In the genomic region with DNA sequence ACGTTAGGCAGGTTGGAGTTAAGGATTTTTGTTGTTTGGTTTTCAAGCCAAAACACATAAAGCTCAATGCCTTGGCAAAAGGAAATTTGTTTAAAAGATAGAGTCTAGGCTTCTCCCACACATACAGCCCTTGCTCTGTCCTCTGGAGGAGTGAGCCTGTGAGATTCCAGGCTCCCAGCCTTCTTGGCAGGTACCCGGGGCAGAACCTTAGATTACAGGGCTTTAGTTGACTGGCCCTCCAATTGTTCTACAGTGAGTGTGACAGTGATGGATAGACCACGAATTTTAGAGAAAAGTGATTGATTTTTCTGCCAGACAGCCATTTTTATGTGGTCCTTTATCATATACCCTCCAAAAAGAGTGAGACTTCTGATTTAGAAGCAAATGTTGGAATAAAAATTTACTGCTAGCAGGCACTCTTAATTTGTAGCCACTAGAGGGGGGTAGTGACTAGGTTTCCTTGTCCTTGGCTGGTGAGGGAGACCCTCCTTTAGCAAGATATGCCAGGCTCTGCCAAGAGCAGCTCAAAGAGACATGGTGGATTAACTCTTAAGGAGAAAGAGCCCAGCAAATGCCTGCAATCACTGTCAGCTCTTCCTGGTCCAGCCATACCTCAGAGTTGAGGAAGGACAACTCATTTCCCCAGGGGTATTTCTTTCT, we compare ENCODE assay signal across 8 mouse cellular contexts.
DNase-seq lines count a peak whose midpoint lies in the region; ATAC-seq and TF ChIP-seq lines count a peak whose summit lies in the region.
"Had no signal": no experiment of that assay in that cellular context is flagged by ENCODE, and none has a peak within 500 bp of the region (broad histone marks: within the 10 kb centered on the region; RNA-seq: fewer than 3 reads in every experiment).

No protein-coding gene starts in this region.

- no peak overlapping the region for H3K27ac ChIP-seq in liver, postnatal 0 days (ENCODE audit: low read depth)
- no peak overlapping the region for H3K27ac ChIP-seq in liver, embryonic 12.5 days
- H3K27ac ChIP-seq in hindbrain, embryonic 13.5 days: no peak overlapping the region
- H3K27ac ChIP-seq: macrophage had no signal

- no peak overlapping the region for H3K4me2 ChIP-seq in liver, postnatal 0 days (ENCODE audit: low read depth, low read length)
- H3K4me2 ChIP-seq in liver, embryonic 12.5 days: no peak overlapping the region
- H3K4me2 ChIP-seq in hindbrain, embryonic 13.5 days: no peak overlapping the region

- no peaks in the 10 kb centered on the region for H3K27me3 ChIP-seq in liver, postnatal 0 days (ENCODE audit: insufficient read depth, low read length)
- no peaks in the 10 kb centered on the region for H3K27me3 ChIP-seq in liver, embryonic 12.5 days (replicated peaks)
- no peaks in the 10 kb centered on the region for H3K27me3 ChIP-seq in hindbrain, embryonic 13.5 days

- intact Hi-C loops in left cerebral cortex, postnatal 25 days (cut with DNase I): loop anchor here (2.0 to 10.0 kb wide), 4 partner anchors 118 to 1042 kb away; partner anchors contain the start of gene Dpy19l1
- intact Hi-C loops in heart, postnatal 36 days (cut with DNase I): loop anchor here (2.0 kb wide), 1 partner anchor 1054 kb away; no protein-coding TSS in a partner anchor

- H3K4me1 ChIP-seq in liver, postnatal 0 days (ENCODE audit: insufficient read depth): no peaks in the 10 kb centered on the region
- no peaks in the 10 kb centered on the region for H3K4me1 ChIP-seq in liver, embryonic 12.5 days
- peaks cover 10% of the 10 kb centered on the region; the same call in 1 of the 2 replicates for H3K4me1 ChIP-seq in hindbrain, embryonic 13.5 days (replicated peaks)

- ATAC-seq in liver, postnatal 0 days: no peak
- ATAC-seq in liver, embryonic 12.5 days: no peak
- peak; percentile 60; the same call in 1 of the 2 replicates for ATAC-seq in common myeloid progenitor, adult 5-6 weeks (replicated peaks; ENCODE audit: low read depth, poor library complexity, severe bottlenecking)
- peak; percentile 86 for ATAC-seq in hindbrain, embryonic 13.5 days (ENCODE audit: low FRiP score)

- DNase-seq in liver, postnatal 0 days: no peak
- DNase-seq in left cerebral cortex, postnatal 25 days (ENCODE audit: low spot score in 2 of 2): peak; percentile 54 to 83
- DNase-seq in right cerebral cortex, postnatal 10 days (ENCODE audit: low spot score in 2 of 2): peak; percentile 77 to 82
- DNase-seq in heart, postnatal 36 days: no peak

- no peak overlapping the region for H3K4me3 ChIP-seq in liver, postnatal 0 days (ENCODE audit: low read depth, low read length)
- H3K4me3 ChIP-seq in liver, embryonic 12.5 days: no peak overlapping the region
- H3K4me3 ChIP-seq in hindbrain, embryonic 13.5 days: no peak overlapping the region

- H3K36me3 ChIP-seq in liver, postnatal 0 days (replicated peaks; ENCODE audit: insufficient read depth, low read length): no peaks in the 10 kb centered on the region
- no peaks in the 10 kb centered on the region for H3K36me3 ChIP-seq in liver, embryonic 12.5 days
- H3K36me3 ChIP-seq in hindbrain, embryonic 13.5 days: no peaks in the 10 kb centered on the region

- peak; percentile 55 for TF ChIP-seq CTCF in liver, postnatal 0 days (IDR thresholded peaks at IDR 0.05; ENCODE audit: low read depth)

- TF ChIP-seq EP300 in liver, postnatal 0 days (IDR thresholded peaks at IDR 0.05; ENCODE audit: low read depth): no peak

- no peak overlapping the region for H3K9ac ChIP-seq in liver, postnatal 0 days (replicated peaks)
- H3K9ac ChIP-seq in liver, embryonic 12.5 days: no peak overlapping the region
- no peak overlapping the region for H3K9ac ChIP-seq in hindbrain, embryonic 13.5 days

- WGBS in liver, postnatal 0 days (ENCODE audit: insufficient replicate concordance): 44% methylated on average over 3 of the region's 3 CpGs
- 34% methylated on average over 3 of the region's 3 CpGs for WGBS in liver, embryonic 12.5 days (ENCODE audit: insufficient replicate concordance)
- 42% methylated on average over 3 of the region's 3 CpGs for WGBS in hindbrain, embryonic 13.5 days

- no peaks in the 10 kb centered on the region for H3K9me3 ChIP-seq in liver, postnatal 0 days (ENCODE audit: low read length)
- no peaks in the 10 kb centered on the region for H3K9me3 ChIP-seq in liver, embryonic 12.5 days (replicated peaks)
- no peaks in the 10 kb centered on the region for H3K9me3 ChIP-seq in hindbrain, embryonic 13.5 days

Comparison
In these comparisons a context has a peak if more than half of its experiments do, and no peak if none do; other contexts are left out.
1. ATAC-seq: peak in common myeloid progenitor, adult 5-6 weeks (single experiment) and hindbrain, embryonic 13.5 days (single experiment); none in liver, postnatal 0 days (single experiment) and liver, embryonic 12.5 days (single experiment).
2. DNase-seq: peak in left cerebral cortex, postnatal 25 days (2 of 2) and right cerebral cortex, postnatal 10 days (2 of 2); none in liver, postnatal 0 days (single experiment) and heart, postnatal 36 days (0 of 2).